Mouse (Mus musculus): ENCODE data around the gene Cir1.
A peak's percentile ranks its signal among the peaks of the same experiment; 100 is the strongest.

The Cir1 gene

DNA sequence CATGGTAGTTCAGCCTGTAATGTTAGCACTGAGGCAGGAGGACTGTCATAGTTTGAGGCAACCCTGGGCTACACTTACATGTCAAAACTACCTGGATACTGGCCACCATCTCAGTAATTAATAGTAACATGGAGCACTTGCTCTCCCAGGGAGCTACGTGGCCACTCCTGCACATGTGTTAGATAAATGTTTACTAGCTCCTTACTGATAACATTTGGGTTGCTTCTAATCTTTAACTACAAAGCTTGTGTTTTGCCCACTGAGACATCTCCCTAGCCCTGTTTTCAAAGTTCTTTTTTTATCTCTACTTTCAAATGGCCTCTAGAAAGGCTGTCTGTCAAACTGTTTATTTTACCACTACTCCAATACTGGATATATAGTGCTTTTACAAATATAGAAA lies 10.5 kb downstream of the Cir1 start:
- no peak for DNase-seq (ENCODE audit: low spot score in 2 of 2)

- DNase-seq (ENCODE audit: low spot score in 2 of 2): no peak
Observed at GRCm38 (mm10) chr2:73298841-73299240, 13.7 kb downstream of the Cir1 start.

- no peak for DNase-seq (ENCODE audit: low spot score in 2 of 2)
Observed at GRCm38 (mm10) chr2:73298154-73298553, 14.3 kb downstream of the Cir1 start.

DNA sequence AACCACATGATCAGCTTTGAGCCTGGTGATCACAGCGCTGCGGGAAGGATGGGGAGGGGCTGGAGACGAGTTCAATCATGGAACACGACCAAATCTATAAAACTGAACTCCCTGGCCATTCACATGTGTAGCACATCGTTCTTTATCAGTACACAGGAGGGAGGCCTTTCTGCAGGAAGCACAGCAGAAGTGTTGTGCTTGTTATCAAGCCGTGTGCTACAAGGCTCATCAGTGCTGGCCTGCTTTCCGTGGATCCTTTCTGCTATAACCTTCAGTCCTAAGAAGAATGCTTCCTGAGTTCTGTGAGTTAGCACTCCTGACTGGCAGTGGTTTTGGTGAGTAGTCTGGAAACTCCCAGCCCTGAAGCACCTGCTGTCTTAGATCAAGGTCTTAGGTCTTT lies 17.5 kb downstream of the Cir1 start:
- no peak for DNase-seq (ENCODE audit: low spot score in 2 of 2)

DNA sequence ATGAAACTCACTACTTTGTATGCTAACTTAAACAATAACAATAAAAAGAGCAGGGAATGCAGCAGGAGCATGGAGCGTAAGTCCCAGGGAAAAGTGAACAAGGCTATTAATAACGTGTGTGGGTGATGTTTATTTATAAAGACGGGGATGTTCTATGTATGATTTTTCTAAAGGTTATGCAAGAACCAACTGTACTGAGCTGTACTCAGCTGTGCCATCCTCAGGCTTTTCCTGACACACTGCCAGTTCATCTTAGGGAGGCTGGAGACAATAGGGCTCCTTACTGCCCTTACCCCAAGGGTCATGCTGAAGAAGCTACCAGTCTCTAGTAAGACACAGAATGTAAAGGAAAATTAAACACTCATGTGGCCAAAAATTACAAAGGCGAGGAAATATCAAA lies 21.4 kb downstream of the Cir1 start:
- DNase-seq (ENCODE audit: low spot score in 2 of 2): no peak

GRCm38 (mm10) chr2:73285630-73286029 lies 26.9 kb downstream of the Cir1 start:
- DNase-seq (ENCODE audit: low spot score in 2 of 2): no peak

GRCm38 (mm10) chr2:73281707-73282106 lies 30.8 kb downstream of the Cir1 start:
- no peak for DNase-seq (ENCODE audit: low spot score in 2 of 2)

DNA sequence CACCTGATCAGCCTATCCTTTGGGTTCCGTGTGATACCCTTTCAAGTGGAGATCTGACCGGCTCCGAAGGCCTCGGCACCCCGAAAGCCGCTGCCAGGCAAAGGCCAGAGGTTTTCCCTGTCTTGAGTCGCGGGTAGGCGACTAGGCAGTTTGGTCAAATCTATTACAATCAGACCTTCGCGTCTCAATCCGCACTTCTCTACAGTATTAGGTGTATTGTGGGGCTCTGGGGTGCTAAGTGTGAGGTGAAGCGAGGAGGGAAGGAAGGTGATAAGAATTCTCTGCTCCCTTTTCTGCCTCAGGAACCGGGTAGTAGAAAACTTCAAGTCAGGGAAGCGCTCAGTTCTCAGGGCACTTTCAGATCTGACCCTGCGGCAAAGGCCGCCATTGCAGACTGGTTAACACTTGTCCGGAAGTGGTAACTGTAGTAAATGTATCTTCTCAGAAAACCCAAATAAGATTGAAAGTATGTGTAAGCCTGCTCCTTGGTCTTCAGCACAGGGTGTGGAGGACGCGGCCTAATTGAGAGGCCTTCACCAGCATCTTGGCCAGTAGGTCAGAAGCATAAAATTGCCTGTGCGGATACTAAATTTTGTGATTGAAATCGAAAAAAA lies 31.3 kb downstream of the Cir1 start:
- DNase-seq (ENCODE audit: low spot score in 2 of 2): no peak

GRCm38 (mm10) chr2:73280356-73281047 lies 32.0 kb downstream of the Cir1 start:
- DNase-seq (ENCODE audit: low spot score in 2 of 2): no peak

DNA sequence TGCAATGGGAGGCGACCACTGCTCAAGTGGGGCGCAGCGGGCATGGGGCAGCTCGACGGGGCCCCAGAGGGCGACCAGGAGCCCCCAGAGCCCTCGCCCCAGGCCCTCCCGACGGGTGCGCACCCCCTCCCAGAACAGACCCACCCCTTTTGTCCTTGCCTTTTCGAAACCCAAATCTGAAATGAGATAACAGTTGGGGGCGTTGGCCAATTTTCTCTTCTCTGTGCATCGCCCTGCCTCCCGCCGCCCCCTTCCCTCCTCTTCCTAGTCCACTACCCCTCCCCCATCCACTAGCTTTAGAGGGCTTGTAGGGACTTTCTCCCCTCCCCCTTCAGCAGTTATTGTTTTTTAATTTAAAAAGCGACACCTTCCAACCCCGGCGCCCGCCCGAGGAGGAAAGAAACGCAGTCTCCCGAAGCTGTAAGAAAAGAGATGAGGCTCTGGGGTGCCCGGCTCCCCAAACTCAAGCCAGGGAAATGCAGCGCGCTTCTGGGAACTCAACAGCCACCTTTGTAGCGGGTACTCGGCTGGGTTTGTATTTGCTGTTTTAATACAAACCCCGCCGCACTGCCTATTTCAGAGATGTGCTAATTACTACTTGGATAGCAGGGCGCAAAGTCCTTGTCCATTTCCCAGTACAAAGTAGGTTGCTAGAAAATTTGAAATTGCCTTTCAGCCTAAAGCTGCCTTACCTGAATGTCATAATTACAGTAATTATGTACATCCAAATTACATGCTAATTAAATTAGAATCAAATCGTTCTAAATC lies 33.0 kb downstream of the Cir1 start:
- no peak for DNase-seq (ENCODE audit: low spot score in 2 of 2)

DNA sequence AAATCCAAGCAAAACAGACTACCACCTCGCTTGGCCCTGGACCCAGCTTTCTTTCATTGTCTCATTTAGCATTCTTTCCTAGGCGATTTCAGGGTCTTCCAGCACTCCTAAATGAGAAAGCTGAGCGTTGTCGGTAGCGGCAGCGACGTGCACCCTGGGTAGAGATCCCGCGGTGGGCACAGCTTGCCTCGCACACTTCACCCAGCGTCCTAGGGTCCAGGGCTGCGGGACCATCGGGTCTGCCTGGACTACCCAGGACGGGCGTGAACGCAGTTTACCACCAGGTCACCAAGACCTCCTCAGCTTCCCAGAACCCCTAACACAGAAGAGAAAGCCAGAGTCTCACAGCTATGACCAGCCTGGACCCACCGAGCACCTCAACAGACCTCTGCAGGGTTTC lies 33.6 kb downstream of the Cir1 start:
- DNase-seq (ENCODE audit: low spot score in 2 of 2): no peak

DNA sequence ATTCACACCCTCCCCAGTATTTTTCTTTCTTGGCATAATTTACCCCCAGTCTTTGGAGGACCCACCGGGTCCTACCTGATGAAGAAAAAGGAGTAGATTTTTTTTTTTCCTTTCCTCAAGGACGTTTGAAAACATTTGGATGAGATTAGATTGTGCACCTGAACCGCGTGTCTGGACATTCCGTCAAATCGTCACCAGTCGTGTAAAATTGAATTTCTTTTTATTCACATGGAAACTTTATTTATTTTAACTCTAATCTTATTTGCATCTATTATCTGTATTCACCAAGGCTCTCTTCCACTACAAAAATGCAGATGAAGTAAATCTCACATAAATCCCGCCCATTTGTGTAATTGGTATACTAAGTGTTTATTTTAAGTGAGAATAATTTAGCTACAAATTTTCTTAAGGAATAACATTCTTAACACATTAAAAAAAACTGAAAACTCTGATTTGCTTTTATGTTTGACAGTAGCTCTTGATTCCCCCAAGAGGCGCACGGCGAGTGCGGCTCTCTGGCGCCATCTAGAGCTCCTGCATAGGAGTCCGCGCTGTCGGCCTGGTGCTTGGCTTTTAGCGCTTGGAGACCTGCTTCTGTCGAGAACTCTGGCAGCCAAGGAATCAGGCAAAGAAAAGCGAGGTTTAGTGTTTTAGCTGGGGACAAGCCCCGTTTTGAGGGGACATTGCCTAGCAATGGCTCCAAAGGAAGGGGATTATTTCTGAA lies 34.2 kb downstream of the Cir1 start:
- DNase-seq (ENCODE audit: low spot score in 2 of 2): peak; percentile 67 to 77

- peak in 1 of 2 experiments; percentile 26 for DNase-seq (ENCODE audit: low spot score in 2 of 2)
Observed at GRCm38 (mm10) chr2:73277709-73278075, 34.8 kb downstream of the Cir1 start.

DNA sequence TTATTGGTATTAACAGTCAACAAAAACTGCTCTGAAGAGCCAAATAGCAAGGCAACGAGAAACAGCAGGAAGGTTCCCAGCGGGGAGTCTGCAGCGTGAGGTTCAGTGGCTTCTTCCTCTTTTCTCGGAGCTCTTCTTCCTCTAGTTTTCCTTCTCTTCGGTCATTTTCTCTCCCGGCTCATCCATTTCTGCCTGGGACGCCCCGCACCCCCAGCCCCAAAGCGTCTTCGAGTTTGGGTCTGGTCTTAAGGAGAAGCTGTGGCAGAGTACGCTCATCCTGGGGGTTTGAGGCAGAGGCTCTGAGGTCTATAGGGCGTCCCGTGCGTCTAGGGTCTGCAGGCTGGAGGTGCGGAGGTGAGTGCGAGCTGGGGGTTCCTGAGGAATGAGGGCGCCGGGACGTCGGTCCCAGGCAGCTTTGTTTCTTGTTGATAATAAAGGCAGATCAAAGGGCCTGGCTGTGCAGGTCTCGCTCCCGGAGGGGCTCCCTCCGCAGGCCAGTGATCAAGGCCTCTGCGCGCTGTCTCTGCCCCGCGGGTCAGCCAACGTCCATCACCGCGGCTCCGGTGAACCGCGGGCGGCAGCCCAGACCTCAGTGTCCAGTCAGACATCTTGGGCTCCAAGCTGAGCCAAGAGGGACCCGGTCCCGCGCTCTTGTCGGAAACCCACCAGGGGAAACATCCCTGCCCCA lies 35.3 kb downstream of the Cir1 start:
- no peak for DNase-seq (ENCODE audit: low spot score in 2 of 2)

DNA sequence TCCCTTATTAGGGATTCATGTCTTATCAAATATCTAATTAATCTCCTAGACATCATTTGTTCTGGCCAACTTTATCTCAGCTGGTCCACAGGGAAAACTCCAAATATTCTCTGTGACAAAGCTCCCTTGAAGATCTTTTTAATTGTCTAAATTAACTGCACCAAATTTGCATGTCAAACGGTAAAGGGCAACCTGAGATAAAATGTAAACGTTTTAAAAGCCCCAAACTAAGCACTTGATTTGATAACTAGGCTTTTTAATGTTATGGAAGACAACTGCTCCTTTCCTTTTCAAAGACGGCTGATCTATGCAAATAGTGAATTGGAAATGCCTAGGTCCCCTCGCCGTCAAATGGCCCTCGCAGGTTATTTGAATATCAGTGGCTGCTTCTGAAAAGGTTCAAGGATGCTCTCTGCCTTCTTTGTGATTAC lies 36.3 kb downstream of the Cir1 start:
- DNase-seq (ENCODE audit: low spot score in 2 of 2): no peak

- no peak for DNase-seq (ENCODE audit: low spot score in 2 of 2)
Observed at GRCm38 (mm10) chr2:73275261-73276040, 37.0 kb downstream of the Cir1 start.

DNA sequence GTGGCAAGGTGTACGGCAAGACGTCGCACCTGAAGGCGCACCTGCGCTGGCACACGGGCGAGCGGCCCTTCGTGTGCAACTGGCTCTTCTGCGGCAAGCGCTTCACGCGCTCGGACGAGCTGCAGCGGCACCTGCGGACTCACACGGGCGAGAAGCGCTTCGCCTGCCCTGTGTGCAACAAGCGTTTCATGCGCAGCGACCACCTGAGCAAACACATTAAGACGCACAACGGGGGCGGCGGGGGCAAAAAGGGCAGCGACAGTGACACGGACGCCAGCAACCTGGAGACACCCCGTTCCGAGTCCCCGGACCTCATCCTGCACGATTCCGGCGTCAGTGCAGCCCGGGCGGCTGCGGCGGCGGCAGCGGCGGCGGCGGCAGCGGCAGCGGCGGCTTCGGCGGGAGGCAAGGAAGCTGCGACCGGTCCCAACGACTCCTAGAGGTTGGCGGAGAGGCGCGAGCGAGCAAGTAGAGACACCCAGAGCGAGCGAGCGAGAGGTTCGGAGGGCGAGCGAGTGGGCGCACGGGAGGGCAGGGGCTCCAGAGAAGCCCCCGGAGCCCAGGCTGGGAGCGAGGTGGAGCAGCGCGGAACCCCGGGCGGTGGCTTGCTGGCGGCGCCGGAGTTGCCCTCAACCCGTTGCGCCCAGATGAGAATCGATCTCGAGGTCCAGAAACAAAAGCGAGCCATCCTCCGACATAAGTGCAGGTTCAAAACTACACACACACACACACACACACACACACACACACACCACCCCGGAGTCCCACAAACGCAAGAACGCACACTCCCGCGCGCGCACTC lies 38.2 kb downstream of the Cir1 start:
- DNase-seq (ENCODE audit: low spot score in 2 of 2): no peak

GRCm38 (mm10) chr2:73273249-73274118 lies 39.0 kb downstream of the Cir1 start:
- DNase-seq (ENCODE audit: low spot score in 2 of 2): no peak

Data from frontal cortex, postnatal 25 days (tissue).